Mouse (Mus musculus) MEL (cell line): ENCODE data around the gene Hipk1. TPM values are rescaled to one million over a fixed set of nuclear protein-coding genes. Genes with fewer than 3 reads are reported as not detected.

ENCODE experiments used
- DNase-seq: peaks from one replicate; pipeline ENCODE4 v3.0.0; 2011; ENCODE audit warnings: low read depth, low spot score
- H3K27ac ChIP-seq: 2 replicates; pipeline ENCODE4 v1.5.1; 2012; ENCODE audit warnings: low read depth, mild to moderate bottlenecking, control low read depth, low read length, moderate library complexity; ENCODE audit not compliant: control insufficient read depth
- H3K27me3 ChIP-seq, 2 experiments: fragments of 150-350 bp in 1 of 2; sonication (generic) in 1 of 2; 2 replicates each; pipeline ENCODE4 v1.6.1; 2012; ENCODE audit warnings: low read length in 2 of 2, mild to moderate bottlenecking in 2 of 2, improper control_type of control experiment in 1 of 2, moderate library complexity in 1 of 2; ENCODE audit not compliant: insufficient read depth in 2 of 2, control insufficient read depth in 1 of 2
- H3K36me3 ChIP-seq, 2 experiments: 2 replicates each; pipeline ENCODE4 v1.6.1; 2012 to 2014; ENCODE audit warnings: low read length in 2 of 2, improper control_type of control experiment in 1 of 2, inconsistent platforms in 1 of 2, mild to moderate bottlenecking in 1 of 2; ENCODE audit not compliant: insufficient read depth in 2 of 2, control insufficient read depth in 1 of 2
- H3K4me1 ChIP-seq, 2 experiments: fragments of 150-350 bp in 1 of 2; sonication (generic) in 1 of 2; 2 replicates each; pipeline ENCODE4 v1.6.1; 2012; ENCODE audit warnings: low read length in 2 of 2, improper control_type of control experiment in 1 of 2, mild to moderate bottlenecking in 1 of 2; ENCODE audit not compliant: insufficient read depth in 2 of 2, control insufficient read depth in 1 of 2
- H3K4me3 ChIP-seq, 2 experiments: fragments of 150-350 bp in 1 of 2; sonication (generic) in 1 of 2; 2 replicates each; pipeline ENCODE4 v1.5.1; 2012; ENCODE audit warnings: low read depth in 2 of 2, low read length in 2 of 2, mild to moderate bottlenecking in 2 of 2, moderate library complexity in 2 of 2, control low read depth in 1 of 2, improper control_type of control experiment in 1 of 2; ENCODE audit not compliant: control insufficient read depth in 1 of 2, insufficient read depth in 1 of 2
- H3K79me2 ChIP-seq: 2 replicates; pipeline ENCODE4 v1.6.1; 2012; ENCODE audit warnings: mild to moderate bottlenecking, low read length, moderate library complexity; ENCODE audit not compliant: control insufficient read depth, poor library complexity, insufficient read depth
- H3K9ac ChIP-seq: 2 replicates; pipeline ENCODE4 v1.6.1; 2012; ENCODE audit warnings: low read depth, mild to moderate bottlenecking, control low read depth, low read length, moderate library complexity; ENCODE audit not compliant: control insufficient read depth, poor library complexity, severe bottlenecking
- H3K9me3 ChIP-seq: fragments of 150-350 bp; sonication (generic); replicated peaks from 2 replicates; pipeline ENCODE4 v1.6.1; 2012; ENCODE audit warnings: mild to moderate bottlenecking, low read length, improper control_type of control experiment, moderate library complexity; ENCODE audit not compliant: insufficient read depth
- CHD2 ChIP-seq: IDR thresholded peaks from 2 replicates; pipeline ENCODE4 v1.6.1; 2011; ENCODE audit warnings: low read length, improper control_type of control experiment
- E2F4 ChIP-seq: IDR thresholded peaks from 2 replicates; pipeline ENCODE4 v1.6.1; 2011; ENCODE audit warnings: low read depth, low read length, improper control_type of control experiment, borderline replicate concordance
- ETS1 ChIP-seq: IDR thresholded peaks from 2 replicates; pipeline ENCODE4 v1.6.1; 2012; ENCODE audit warnings: low read depth, mild to moderate bottlenecking, inconsistent platforms, low read length, improper control_type of control experiment, moderate library complexity
- MAFK ChIP-seq: IDR thresholded peaks from 2 replicates; pipeline ENCODE4 v1.6.1; 2011; ENCODE audit warnings: low read depth, mild to moderate bottlenecking, low read length, improper control_type of control experiment, borderline replicate concordance
- MAX ChIP-seq: IDR thresholded peaks from 2 replicates; pipeline ENCODE4 v1.6.1; 2011; ENCODE audit warnings: low read length, improper control_type of control experiment
- MEF2A ChIP-seq: IDR thresholded peaks from 2 replicates; pipeline ENCODE4 v1.6.1; 2014; ENCODE audit warnings: low read depth, mild to moderate bottlenecking, inconsistent platforms, low read length, improper control_type of control experiment; ENCODE audit not compliant: poor library complexity, insufficient replicate concordance, severe bottlenecking; ENCODE audit errors: extremely low read depth
- MXI1 ChIP-seq: IDR thresholded peaks from 2 replicates; pipeline ENCODE4 v1.6.1; 2011; ENCODE audit warnings: mild to moderate bottlenecking, low read depth, low read length, improper control_type of control experiment
- POLR2A ChIP-seq, 2 experiments: IDR thresholded peaks; 2 replicates each; pipeline ENCODE4 v1.6.1; 2011 to 2012; ENCODE audit warnings: low read length in 2 of 2, mild to moderate bottlenecking in 2 of 2, control low read depth in 1 of 2, improper control_type of control experiment in 1 of 2, low read depth in 1 of 2, moderate library complexity in 1 of 2; ENCODE audit not compliant: control insufficient read depth in 1 of 2, insufficient read depth in 1 of 2, poor library complexity in 1 of 2
- RCOR1 ChIP-seq: IDR thresholded peaks from 2 replicates; pipeline ENCODE4 v1.6.1; 2012; ENCODE audit warnings: low read depth, mild to moderate bottlenecking, inconsistent platforms, low read length, improper control_type of control experiment
- TAL1 ChIP-seq: IDR thresholded peaks from 2 replicates; pipeline ENCODE4 v1.6.1; 2012; ENCODE audit warnings: mild to moderate bottlenecking, inconsistent platforms, low read length, moderate library complexity, mixed read lengths
- TCF12 ChIP-seq: IDR thresholded peaks from 2 replicates; pipeline ENCODE4 v1.6.1; 2014; ENCODE audit warnings: low read depth, mild to moderate bottlenecking, inconsistent platforms, low read length, improper control_type of control experiment, moderate library complexity
- UBTF ChIP-seq: IDR thresholded peaks from 2 replicates; pipeline ENCODE4 v1.6.1; 2012; ENCODE audit warnings: low read depth, mild to moderate bottlenecking, inconsistent platforms, low read length, improper control_type of control experiment, moderate library complexity, borderline replicate concordance; ENCODE audit not compliant: insufficient read depth
- ZC3H11A ChIP-seq: IDR thresholded peaks from 2 replicates; pipeline ENCODE4 v1.6.1; 2012; ENCODE audit warnings: low read depth, mild to moderate bottlenecking, inconsistent platforms, low read length, improper control_type of control experiment
- ZKSCAN1 ChIP-seq: IDR thresholded peaks from 2 replicates; pipeline ENCODE4 v1.6.1; 2012; ENCODE audit warnings: low read depth, mild to moderate bottlenecking, inconsistent platforms, low read length, improper control_type of control experiment, moderate library complexity
- ZNF384 ChIP-seq: IDR thresholded peaks from 2 replicates; pipeline ENCODE4 v1.6.1; 2012; ENCODE audit warnings: low read depth, mild to moderate bottlenecking, inconsistent platforms, low read length, improper control_type of control experiment
- polyA plus RNA-seq, 2 experiments: library from polyadenylated mRNA; stranded (reverse) in 1 of 2; unstranded in 1 of 2; fragments of >175 nt in 1 of 2; fragments of >200 nt in 1 of 2; gene quantifications; 2 replicates each; pipeline versions ENCODE4 v1.2.1 to v1.2.4; 2012; ENCODE audit warnings: low replicate concordance in 2 of 2, low read depth in 1 of 2; ENCODE audit not compliant: insufficient read length in 2 of 2, insufficient read depth in 1 of 2, missing spikeins in 1 of 2
- total RNA-seq: library from RNA; depleted of rRNA; stranded (reverse); fragments of 300-350 nt; gene quantifications from 2 replicates; pipeline ENCODE4 v1.2.3, GENCODE M21; 2012

Hipk1 gene
- total and polyA plus RNA-seq, 3 experiments: 16.7 to 28.7 TPM; not detected in 1

GRCm38 (mm10) chr3:103743208-103743607 is 48.2 kb downstream of the Hipk1 start:
- no peaks in the 10 kb centered on the region for H3K79me2 ChIP-seq
- no peak for TF ChIP-seq CHD2
- no peak for TF ChIP-seq MEF2A
- TF ChIP-seq UBTF: no peak
- TF ChIP-seq MAFK: no peak
- no peak for TF ChIP-seq ZC3H11A
- no peak for TF ChIP-seq TCF12
- no peak for TF ChIP-seq ZNF384
- TF ChIP-seq E2F4: no peak
- no peak for TF ChIP-seq MAX
- TF ChIP-seq ZKSCAN1: no peak
- TF ChIP-seq ETS1: no peak
- TF ChIP-seq RCOR1: no peak
- no peak for TF ChIP-seq MXI1
- TF ChIP-seq POLR2A (IDR thresholded peaks at IDR 0.05; ENCODE audit: control insufficient read depth in 1 of 2, insufficient read depth in 1 of 2, low read depth in 1 of 2, low read length in 2 of 2, poor library complexity in 1 of 2): no peak
- TF ChIP-seq, all 39 proteins: peak for 0
- Histone ChIP-seq H3K36me3 (peaks cover 10 to 15% of the 10 kb centered on the region in 2 experiments), H3K9ac (no peak overlapping the region), H3K27ac (no peak overlapping the region), H3K27me3 (no peaks in the 10 kb centered on the region), H3K4me3 (no peak overlapping the region), H3K4me1 (peaks cover 3 to 8% of the 10 kb centered on the region in 2 experiments; a peak in 3 of 4 replicates), H3K9me3 (no peaks in the 10 kb centered on the region)
- DNase-seq: no peak

DNA sequence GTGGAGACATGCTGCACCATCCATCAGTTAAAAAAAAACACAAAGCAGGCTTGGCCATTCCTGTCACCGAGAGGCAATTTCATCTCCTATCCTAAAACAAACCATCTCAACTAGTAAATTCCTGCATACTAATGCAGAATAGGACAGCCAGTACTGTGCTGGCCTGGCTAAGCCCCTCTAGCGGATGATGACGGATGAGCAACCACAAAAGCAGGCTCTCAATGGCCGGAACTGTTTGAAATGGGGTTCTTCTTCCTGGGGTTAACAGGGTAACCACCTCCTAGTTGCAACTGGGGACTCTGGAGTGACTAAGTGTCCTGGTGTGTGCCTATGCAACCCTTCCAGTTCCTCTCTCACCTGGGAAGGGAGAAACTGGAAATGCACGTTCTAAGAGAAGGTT is 51.0 kb downstream of the Hipk1 start:
- Histone ChIP-seq H3K36me3 (peaks cover 0 to 8% of the 10 kb centered on the region in 2 experiments; a peak in 3 of 4 replicates), H3K4me3 (no peak overlapping the region), H3K27ac (no peak overlapping the region), H3K79me2 (no peaks in the 10 kb centered on the region), H3K9ac (no peak overlapping the region), H3K9me3 (no peaks in the 10 kb centered on the region), H3K4me1 (no peaks in the 10 kb centered on the region; a peak in 1 of 4 replicates), H3K27me3 (no peaks in the 10 kb centered on the region)
- no peak for DNase-seq
- no peak for TF ChIP-seq POLR2A (IDR thresholded peaks at IDR 0.05; ENCODE audit: control insufficient read depth in 1 of 2, insufficient read depth in 1 of 2, low read depth in 1 of 2, low read length in 2 of 2, poor library complexity in 1 of 2)
- TF ChIP-seq TAL1: no peak
